Mouse (Mus musculus): ENCODE data around the gene Flot1. TPM values are rescaled to one million over a fixed set of nuclear protein-coding genes. Genes with fewer than 3 reads are reported as not detected.

The Flot1 gene
- total and polyA plus RNA-seq, 2 experiments, result 18.0 to 26.7 TPM

GRCm38 (mm10) chr17:35790933-35791332 lies 32.1 kb upstream of the Flot1 start:
- TF ChIP-seq POLR2A (IDR thresholded peaks at IDR 0.05; ENCODE audit: extremely low read depth, insufficient read depth, low read length), result no peak
- no peak for TF ChIP-seq CTCF (IDR thresholded peaks at IDR 0.05; ENCODE audit: low read depth, low read length)
- no peak for DNase-seq (ENCODE audit: extremely low read depth, low read depth, low spot score)
- no peak overlapping the region for H3K9ac ChIP-seq (ENCODE audit: low read depth, low read length)
- H3K4me3 ChIP-seq (ENCODE audit: insufficient read depth, low read depth, low read length), result no peak overlapping the region
- H3K36me3 ChIP-seq (ENCODE audit: control insufficient read depth, insufficient read depth, low read length), result no peaks in the 10 kb centered on the region
- 92% methylated on average over 4 of the region's 4 CpGs for WGBS
- no peaks in the 10 kb centered on the region for H3K27me3 ChIP-seq (ENCODE audit: control insufficient read depth, insufficient read depth, low read length)
- no peaks in the 10 kb centered on the region for H3K79me2 ChIP-seq (ENCODE audit: control insufficient read depth, insufficient read depth, low read length)
- no peaks in the 10 kb centered on the region for H3K4me1 ChIP-seq (ENCODE audit: control insufficient read depth, insufficient read depth, low read length)
- H3K27ac ChIP-seq (replicated peaks; ENCODE audit: insufficient read depth, low read depth, low read length), result no peak overlapping the region

- DNase-seq (ENCODE audit: extremely low read depth, low read depth, low spot score), result no peak
- TF ChIP-seq CTCF (IDR thresholded peaks at IDR 0.05; ENCODE audit: low read depth, low read length), result no peak
These were observed 30.2 kb upstream of the Flot1 start for GRCm38 (mm10) chr17:35792837-35793236.

GRCm38 (mm10) chr17:35795099-35795498 lies 27.9 kb upstream of the Flot1 start:
- H3K27ac ChIP-seq (replicated peaks; ENCODE audit: insufficient read depth, low read depth, low read length), result no peak overlapping the region
- no peaks in the 10 kb centered on the region for H3K36me3 ChIP-seq (ENCODE audit: control insufficient read depth, insufficient read depth, low read length)
- no peak for DNase-seq (ENCODE audit: extremely low read depth, low read depth, low spot score)
- WGBS, result 54% methylated on average over 2 of the region's 2 CpGs
- H3K27me3 ChIP-seq (ENCODE audit: control insufficient read depth, insufficient read depth, low read length), result no peaks in the 10 kb centered on the region
- TF ChIP-seq POLR2A (IDR thresholded peaks at IDR 0.05; ENCODE audit: extremely low read depth, insufficient read depth, low read length) (no peak), CTCF (IDR thresholded peaks at IDR 0.05; ENCODE audit: low read depth, low read length) (no peak)
- H3K79me2 ChIP-seq (ENCODE audit: control insufficient read depth, insufficient read depth, low read length), result no peaks in the 10 kb centered on the region
- H3K4me3 ChIP-seq (ENCODE audit: insufficient read depth, low read depth, low read length), result no peak overlapping the region
- H3K4me1 ChIP-seq (ENCODE audit: control insufficient read depth, insufficient read depth, low read length), result no peaks in the 10 kb centered on the region
- no peak overlapping the region for H3K9ac ChIP-seq (ENCODE audit: low read depth, low read length)

More at GRCm38 (mm10) chr17:35792837-35793236, 30.2 kb upstream of the Flot1 start:
- Histone ChIP-seq H3K4me1 (ENCODE audit: control insufficient read depth, insufficient read depth, low read length) (no peaks in the 10 kb centered on the region), H3K27ac (replicated peaks; ENCODE audit: insufficient read depth, low read depth, low read length) (no peak overlapping the region), H3K79me2 (ENCODE audit: control insufficient read depth, insufficient read depth, low read length) (no peaks in the 10 kb centered on the region), H3K36me3 (ENCODE audit: control insufficient read depth, insufficient read depth, low read length) (no peaks in the 10 kb centered on the region), H3K4me3 (ENCODE audit: insufficient read depth, low read depth, low read length) (no peak overlapping the region), H3K9ac (ENCODE audit: low read depth, low read length) (no peak overlapping the region), H3K27me3 (ENCODE audit: control insufficient read depth, insufficient read depth, low read length) (no peaks in the 10 kb centered on the region)
- WGBS, result 78% methylated on average over 2 of the region's 2 CpGs

GRCm38 (mm10) chr17:35795656-35796055 lies 27.4 kb upstream of the Flot1 start:
- TF ChIP-seq CTCF (IDR thresholded peaks at IDR 0.05; ENCODE audit: low read depth, low read length) (no peak), POLR2A (IDR thresholded peaks at IDR 0.05; ENCODE audit: extremely low read depth, insufficient read depth, low read length) (no peak)
- Histone ChIP-seq H3K4me1 (ENCODE audit: control insufficient read depth, insufficient read depth, low read length) (no peaks in the 10 kb centered on the region), H3K79me2 (ENCODE audit: control insufficient read depth, insufficient read depth, low read length) (no peaks in the 10 kb centered on the region), H3K27ac (replicated peaks; ENCODE audit: insufficient read depth, low read depth, low read length) (no peak overlapping the region), H3K4me3 (ENCODE audit: insufficient read depth, low read depth, low read length) (no peak overlapping the region), H3K9ac (ENCODE audit: low read depth, low read length) (no peak overlapping the region), H3K36me3 (ENCODE audit: control insufficient read depth, insufficient read depth, low read length) (no peaks in the 10 kb centered on the region), H3K27me3 (ENCODE audit: control insufficient read depth, insufficient read depth, low read length) (no peaks in the 10 kb centered on the region)
- no peak for DNase-seq (ENCODE audit: extremely low read depth, low read depth, low spot score)
- 83% methylated on average over 6 of the region's 6 CpGs for WGBS

GRCm38 (mm10) chr17:35796835-35797234 lies 26.2 kb upstream of the Flot1 start:
- H3K79me2 ChIP-seq (ENCODE audit: control insufficient read depth, insufficient read depth, low read length), result no peaks in the 10 kb centered on the region
- DNase-seq (ENCODE audit: extremely low read depth, low read depth, low spot score), result no peak
- TF ChIP-seq CTCF (IDR thresholded peaks at IDR 0.05; ENCODE audit: low read depth, low read length) (no peak), POLR2A (IDR thresholded peaks at IDR 0.05; ENCODE audit: extremely low read depth, insufficient read depth, low read length) (no peak)
- no peak overlapping the region for H3K4me3 ChIP-seq (ENCODE audit: insufficient read depth, low read depth, low read length)
- WGBS, result 84% methylated on average over 5 of the region's 5 CpGs
- no peak overlapping the region for H3K9ac ChIP-seq (ENCODE audit: low read depth, low read length)
- H3K4me1 ChIP-seq (ENCODE audit: control insufficient read depth, insufficient read depth, low read length), result no peaks in the 10 kb centered on the region
- no peaks in the 10 kb centered on the region for H3K36me3 ChIP-seq (ENCODE audit: control insufficient read depth, insufficient read depth, low read length)
- no peak overlapping the region for H3K27ac ChIP-seq (replicated peaks; ENCODE audit: insufficient read depth, low read depth, low read length)
- no peaks in the 10 kb centered on the region for H3K27me3 ChIP-seq (ENCODE audit: control insufficient read depth, insufficient read depth, low read length)

- H3K79me2 ChIP-seq (ENCODE audit: control insufficient read depth, insufficient read depth, low read length), result no peaks in the 10 kb centered on the region
- H3K9ac ChIP-seq (ENCODE audit: low read depth, low read length), result no peak overlapping the region
- H3K36me3 ChIP-seq (ENCODE audit: control insufficient read depth, insufficient read depth, low read length), result no peaks in the 10 kb centered on the region
- no peak overlapping the region for H3K27ac ChIP-seq (replicated peaks; ENCODE audit: insufficient read depth, low read depth, low read length)
- DNase-seq (ENCODE audit: extremely low read depth, low read depth, low spot score), result no peak
- H3K27me3 ChIP-seq (ENCODE audit: control insufficient read depth, insufficient read depth, low read length), result no peaks in the 10 kb centered on the region
- no peak for TF ChIP-seq CTCF (IDR thresholded peaks at IDR 0.05; ENCODE audit: low read depth, low read length)
- no peak for TF ChIP-seq POLR2A (IDR thresholded peaks at IDR 0.05; ENCODE audit: extremely low read depth, insufficient read depth, low read length)
- H3K4me3 ChIP-seq (ENCODE audit: insufficient read depth, low read depth, low read length), result no peak overlapping the region
- peaks cover 9% of the 10 kb centered on the region; the same call in 1 of the 2 replicates for H3K4me1 ChIP-seq (ENCODE audit: control insufficient read depth, insufficient read depth, low read length)
- 89% methylated on average over 2 of the region's 2 CpGs for WGBS
These were observed 22.1 kb upstream of the Flot1 start for GRCm38 (mm10) chr17:35800905-35801304.

Data from liver, adult 2 months (tissue).